ENCODE assay signal across 9 mouse cellular contexts in the genomic region with DNA sequence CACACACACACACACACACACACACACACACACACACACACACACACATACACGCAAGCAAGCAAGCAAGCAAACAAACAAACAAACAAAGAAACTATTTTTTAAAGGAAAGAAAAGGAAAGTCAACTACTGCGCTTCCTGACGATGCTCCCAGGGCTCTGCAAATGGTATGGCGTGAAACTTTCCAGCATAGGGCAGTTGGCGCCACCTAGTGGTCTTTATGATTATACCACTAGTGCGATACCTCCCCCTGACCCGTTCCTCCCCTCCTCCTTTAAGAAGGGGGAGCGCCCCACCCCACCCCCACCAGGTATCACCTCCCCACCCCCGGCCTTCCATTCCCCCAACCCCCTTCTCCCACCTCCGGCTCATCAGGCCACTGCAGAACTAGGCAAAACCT. TPM values are rescaled to one million over a fixed set of nuclear protein-coding genes. Genes with fewer than 3 reads are reported as not detected.
A peak's percentile ranks its signal among the peaks of the same experiment; 100 is the strongest.
DNase-seq lines count a peak whose midpoint lies in the region; ATAC-seq and TF ChIP-seq lines count a peak whose summit lies in the region.
"Had no signal": no experiment of that assay in that cellular context is flagged by ENCODE, and none has a peak within 500 bp of the region (broad histone marks: within the 10 kb centered on the region; RNA-seq: fewer than 3 reads in every experiment).

No protein-coding gene starts in this region.

- no peaks in the 10 kb centered on the region for H3K36me3 ChIP-seq in liver, adult 2 months (ENCODE audit: control insufficient read depth, insufficient read depth, low read length)
- no peaks in the 10 kb centered on the region for H3K36me3 ChIP-seq in liver, embryonic 12.5 days
- no peaks in the 10 kb centered on the region for H3K36me3 ChIP-seq in embryonic facial prominence, embryonic 13.5 days
- H3K36me3 ChIP-seq in hindbrain, embryonic 10.5 days: no peaks in the 10 kb centered on the region
- no peaks in the 10 kb centered on the region for H3K36me3 ChIP-seq in limb, embryonic 14.5 days (ENCODE audit: control insufficient read depth, insufficient read depth, low read length)

- no peak overlapping the region for H3K4me2 ChIP-seq in liver, embryonic 12.5 days
- peak overlapping the region; percentile 30; the same call in 1 of the 2 replicates for H3K4me2 ChIP-seq in embryonic facial prominence, embryonic 13.5 days
- no peak overlapping the region for H3K4me2 ChIP-seq in limb, embryonic 14.5 days (replicated peaks; ENCODE audit: low read depth, low read length, severe bottlenecking)

- no peak overlapping the region for H3K4me3 ChIP-seq in liver, adult 2 months (ENCODE audit: insufficient read depth, low read depth, low read length)
- no peak overlapping the region for H3K4me3 ChIP-seq in liver, embryonic 12.5 days
- no peak overlapping the region for H3K4me3 ChIP-seq in embryonic facial prominence, embryonic 13.5 days
- H3K4me3 ChIP-seq in hindbrain, embryonic 10.5 days: no peak overlapping the region
- no peak overlapping the region for H3K4me3 ChIP-seq in limb, embryonic 14.5 days (replicated peaks; ENCODE audit: low read length)
- H3K4me3 ChIP-seq: megakaryocyte, embryonic 14.5 days had no signal

- DNase-seq in liver, adult 2 months (ENCODE audit: extremely low read depth, low read depth, low spot score): peak; percentile 25
- peak; percentile 34 for DNase-seq in adrenal gland, postnatal 25 days
- DNase-seq in hindbrain, embryonic 10.5 days (ENCODE audit: low spot score): peak; percentile 60
- DNase-seq in limb, embryonic 14.5 days (ENCODE audit: low spot score): peak; percentile 88
- DNase-seq in neural tube, embryonic 10.5 days (ENCODE audit: extremely low spot score, low spot score): peak; percentile 61
- peak; percentile 32 to 65 for DNase-seq in thymus, postnatal 10 days (ENCODE audit: low spot score in 2 of 2)

- H3K27ac ChIP-seq in liver, adult 2 months (replicated peaks; ENCODE audit: insufficient read depth, low read depth, low read length): no peak overlapping the region
- no peak overlapping the region for H3K27ac ChIP-seq in liver, embryonic 12.5 days
- no peak overlapping the region for H3K27ac ChIP-seq in embryonic facial prominence, embryonic 13.5 days
- H3K27ac ChIP-seq in hindbrain, embryonic 10.5 days: no peak overlapping the region
- H3K27ac ChIP-seq in limb, embryonic 14.5 days (replicated peaks; ENCODE audit: low read depth, low read length): no peak overlapping the region

- H3K9me3 ChIP-seq in liver, embryonic 12.5 days (replicated peaks): no peaks in the 10 kb centered on the region
- no peaks in the 10 kb centered on the region for H3K9me3 ChIP-seq in embryonic facial prominence, embryonic 13.5 days
- no peaks in the 10 kb centered on the region for H3K9me3 ChIP-seq in hindbrain, embryonic 10.5 days
- no peaks in the 10 kb centered on the region for H3K9me3 ChIP-seq in limb, embryonic 14.5 days (ENCODE audit: control insufficient read depth, low read length)

- H3K9ac ChIP-seq in liver, adult 2 months (ENCODE audit: low read depth, low read length): no peak overlapping the region
- no peak overlapping the region for H3K9ac ChIP-seq in liver, embryonic 12.5 days
- no peak overlapping the region for H3K9ac ChIP-seq in embryonic facial prominence, embryonic 13.5 days
- H3K9ac ChIP-seq in limb, embryonic 14.5 days (ENCODE audit: low read depth, low read length, severe bottlenecking): no peak overlapping the region

- TF ChIP-seq CTCF in liver, adult 2 months (IDR thresholded peaks at IDR 0.05; ENCODE audit: low read depth, low read length): peak; percentile 75

- TF ChIP-seq POLR2A in liver, adult 2 months (IDR thresholded peaks at IDR 0.05; ENCODE audit: extremely low read depth, insufficient read depth, low read length): no peak
- no peak for TF ChIP-seq POLR2A in limb, embryonic 14.5 days (IDR thresholded peaks at IDR 0.05; ENCODE audit: borderline replicate concordance, extremely low read depth, insufficient read depth, insufficient read length)

- no peaks in the 10 kb centered on the region for H3K27me3 ChIP-seq in liver, adult 2 months (ENCODE audit: control insufficient read depth, insufficient read depth, low read length)
- peaks cover 33% of the 10 kb centered on the region for H3K27me3 ChIP-seq in liver, embryonic 12.5 days (replicated peaks)
- peaks cover 6% of the 10 kb centered on the region; the same call in 1 of the 2 replicates for H3K27me3 ChIP-seq in embryonic facial prominence, embryonic 13.5 days
- H3K27me3 ChIP-seq in hindbrain, embryonic 10.5 days (ENCODE audit: insufficient read depth, poor library complexity, severe bottlenecking): peaks cover 27% of the 10 kb centered on the region
- H3K27me3 ChIP-seq in limb, embryonic 14.5 days (ENCODE audit: control insufficient read depth, insufficient read depth, low read length): peaks cover 10% of the 10 kb centered on the region

- no peak for ATAC-seq in liver, embryonic 12.5 days
- no peak for ATAC-seq in embryonic facial prominence, embryonic 13.5 days (ENCODE audit: insufficient number of reproducible peaks, insufficient read depth, low FRiP score, low TSS enrichment, low read depth)
- peak; percentile 71; the same call in 1 of the 2 replicates for ATAC-seq in limb, embryonic 14.5 days (ENCODE audit: low FRiP score, low read depth)

- H3K79me2 ChIP-seq in liver, adult 2 months (ENCODE audit: control insufficient read depth, insufficient read depth, low read length): no peaks in the 10 kb centered on the region

- 9% methylated on average over 10 of the region's 10 CpGs for whole genome bisulfite sequencing in liver, adult 2 months
- WGBS in liver, embryonic 12.5 days (ENCODE audit: insufficient replicate concordance): 5% methylated on average over 10 of the region's 10 CpGs
- WGBS in embryonic facial prominence, embryonic 13.5 days: 3% methylated on average over 9 of the region's 10 CpGs
- WGBS in hindbrain, embryonic 10.5 days: 7% methylated on average over 10 of the region's 10 CpGs
- WGBS in limb, embryonic 14.5 days: 8% methylated on average over 8 of the region's 10 CpGs

- 0 out of 2 replicates have a peak, but pooled peaks cover 2% of the 10 kb centered on the region for H3K4me1 ChIP-seq in liver, adult 2 months (ENCODE audit: control insufficient read depth, insufficient read depth, low read length)
- no peaks in the 10 kb centered on the region for H3K4me1 ChIP-seq in liver, embryonic 12.5 days
- peaks cover 5% of the 10 kb centered on the region; the same call in 1 of the 2 replicates for H3K4me1 ChIP-seq in embryonic facial prominence, embryonic 13.5 days
- H3K4me1 ChIP-seq in hindbrain, embryonic 10.5 days (replicated peaks): peaks cover 8% of the 10 kb centered on the region
- 0 out of 2 replicates have a peak, but pooled peaks cover 4% of the 10 kb centered on the region for H3K4me1 ChIP-seq in limb, embryonic 14.5 days (ENCODE audit: control insufficient read depth, insufficient read depth, low read length)

RNA-seq across cellular contexts. Expression of a gene that starts 9.4 kb away (rescaled TPM):
- total RNA-seq in liver, adult 2 months (2014; rRNA removed): 224 and 226 TPM in 2 replicates
- 89.1 and 95.4 TPM in 2 replicates for polyA plus RNA-seq in liver, adult 2 months (2012; rRNA removed)
- polyA plus RNA-seq in liver, embryonic 12.5 days (2016; fragmentation: Nextera tagmentation; extraction: Ambion mirVana): 309 and 312 TPM in 2 replicates
- total RNA-seq in adrenal gland, postnatal 25 days (2021): 156 TPM in 2 replicates
- polyA plus RNA-seq in embryonic facial prominence, embryonic 13.5 days (2015; fragmentation: Nextera tagmentation; extraction: Ambion mirVana): 591 and 658 TPM in 2 replicates
- polyA plus RNA-seq in hindbrain, embryonic 10.5 days (2016; fragmentation: Nextera tagmentation; extraction: Ambion mirVana): 501 and 623 TPM in 2 replicates
- 316 and 435 TPM in 2 replicates for polyA plus RNA-seq in limb, embryonic 14.5 days (2012; rRNA removed)
- polyA plus RNA-seq in limb, embryonic 14.5 days (2014; fragmentation: Nextera tagmentation; extraction: Ambion mirVana): 574 and 584 TPM in 2 replicates

Comparison
In these comparisons a context has a peak if more than half of its experiments do, and no peak if none do; other contexts are left out.
1. DNase-seq: peak in every context shown above with its lines; median percentile 88 in limb, embryonic 14.5 days; 61 in neural tube, embryonic 10.5 days; 60 in hindbrain, embryonic 10.5 days; 48 in thymus, postnatal 10 days; 34 in adrenal gland, postnatal 25 days; 25 in liver, adult 2 months.